Mouse (Mus musculus): ENCODE results near the gene Slc43a3.
A peak's percentile ranks its signal among the peaks of the same experiment; 100 is the strongest.

The Slc43a3 gene

GRCm38 (mm10) chr2:84937491-84938150, 1.2 kb downstream of the Slc43a3 start:
- peak; percentile 66 for DNase-seq (ENCODE audit: low spot score)

GRCm38 (mm10) chr2:84938249-84938946, 2.0 kb downstream of the Slc43a3 start:
- peak; percentile 37 for DNase-seq (ENCODE audit: low spot score)

- DNase-seq (ENCODE audit: low spot score) = no peak
These were observed 2.9 kb downstream of the Slc43a3 start for GRCm38 (mm10) chr2:84939306-84939705.

- no peak for DNase-seq (ENCODE audit: low spot score)
These were observed 3.3 kb downstream of the Slc43a3 start for GRCm38 (mm10) chr2:84939711-84940110.

GRCm38 (mm10) chr2:84941332-84941731, 5.0 kb downstream of the Slc43a3 start:
- peak; percentile 73 for DNase-seq (ENCODE audit: low spot score)

GRCm38 (mm10) chr2:84941795-84942194, 5.4 kb downstream of the Slc43a3 start:
- DNase-seq (ENCODE audit: low spot score) = peak; percentile 31

GRCm38 (mm10) chr2:84947154-84947771, 10.9 kb downstream of the Slc43a3 start:
- DNase-seq (ENCODE audit: low spot score) = no peak

GRCm38 (mm10) chr2:84948252-84948651, 11.9 kb downstream of the Slc43a3 start:
- DNase-seq (ENCODE audit: low spot score) = no peak

GRCm38 (mm10) chr2:84948721-84949120, 12.3 kb downstream of the Slc43a3 start:
- DNase-seq (ENCODE audit: low spot score) = no peak

GRCm38 (mm10) chr2:84951027-84951426, 14.6 kb downstream of the Slc43a3 start:
- no peak for DNase-seq (ENCODE audit: low spot score)

GRCm38 (mm10) chr2:84952251-84952650, 15.9 kb downstream of the Slc43a3 start:
- DNase-seq (ENCODE audit: low spot score) = no peak

GRCm38 (mm10) chr2:84952693-84953092, 16.3 kb downstream of the Slc43a3 start:
- DNase-seq (ENCODE audit: low spot score) = no peak

GRCm38 (mm10) chr2:84955435-84955834, 19.1 kb downstream of the Slc43a3 start:
- no peak for DNase-seq (ENCODE audit: low spot score)

- peak; percentile 79 for DNase-seq (ENCODE audit: low spot score)
These were observed 19.9 kb downstream of the Slc43a3 start for GRCm38 (mm10) chr2:84956274-84956673.

GRCm38 (mm10) chr2:84958588-84959264, 22.3 kb downstream of the Slc43a3 start:
- no peak for DNase-seq (ENCODE audit: low spot score)

- DNase-seq (ENCODE audit: low spot score) = peak; percentile 99
These were observed 24.9 kb downstream of the Slc43a3 start for GRCm38 (mm10) chr2:84961300-84961699.

- peak; percentile 38 for DNase-seq (ENCODE audit: low spot score)
These were observed 25.5 kb downstream of the Slc43a3 start for GRCm38 (mm10) chr2:84961901-84962300.

GRCm38 (mm10) chr2:84962906-84963507, 26.6 kb downstream of the Slc43a3 start:
- peak; percentile 30 for DNase-seq (ENCODE audit: low spot score)

GRCm38 (mm10) chr2:84964111-84964801, 27.9 kb downstream of the Slc43a3 start:
- no peak for DNase-seq (ENCODE audit: low spot score)

- no peak for DNase-seq (ENCODE audit: low spot score)
These were observed 31.1 kb downstream of the Slc43a3 start for GRCm38 (mm10) chr2:84967318-84967991.

- no peak for DNase-seq (ENCODE audit: low spot score)
These were observed 39.2 kb downstream of the Slc43a3 start for GRCm38 (mm10) chr2:84975580-84975979.

Measured in adipocyte (in vitro differentiated cells).